Comparison of ENCODE assay signal across 10 mouse cellular contexts in the genomic region with DNA sequence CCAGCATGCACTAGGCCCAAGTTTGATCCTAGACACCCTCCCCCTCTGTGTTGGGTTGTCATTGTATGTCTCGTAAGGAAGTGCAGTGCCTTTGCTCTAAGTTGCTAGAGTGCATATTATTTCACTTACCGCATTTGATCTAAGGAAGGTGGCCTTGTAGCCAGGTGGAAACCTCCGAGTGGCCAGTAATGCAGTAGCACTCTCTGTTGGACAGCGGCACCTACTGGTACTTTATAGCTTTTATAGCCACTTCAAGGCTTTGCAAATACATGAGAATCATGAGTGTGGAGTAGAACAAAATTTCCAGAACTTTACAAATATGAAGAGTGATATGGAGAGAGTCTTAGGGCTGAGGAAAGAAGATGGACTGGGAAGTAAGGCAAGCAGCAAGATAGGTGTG. TPM values are rescaled to one million over a fixed set of nuclear protein-coding genes. Genes with fewer than 3 reads are reported as not detected.
DNase-seq lines count a peak whose midpoint lies in the region; ATAC-seq and TF ChIP-seq lines count a peak whose summit lies in the region.
"Had no signal": no experiment of that assay in that cellular context is flagged by ENCODE, and none has a peak within 500 bp of the region (broad histone marks: within the 10 kb centered on the region; RNA-seq: fewer than 3 reads in every experiment).

No protein-coding gene starts in this region.

- no peak overlapping the region for H3K4me3 ChIP-seq in gastrocnemius, adult 2 months
- H3K4me3 ChIP-seq in lung, adult 2 months (replicated peaks; ENCODE audit: extremely low read depth, low read depth, low read length), result no peak overlapping the region
- H3K4me3 ChIP-seq: liver, embryonic 15.5 days had no signal

- 57% methylated on average over 4 of the region's 4 CpGs for WGBS in lung, adult 2 months

- H3K27ac ChIP-seq in gastrocnemius, adult 2 months, result no peak overlapping the region
- H3K27ac ChIP-seq: liver, embryonic 15.5 days had no signal

- intact Hi-C loops in gastrocnemius, adult 2 months (cut with DNase I), result no loop called here

- no peak for ATAC-seq in erythroid progenitor cell, adult 5-6 weeks (replicated peaks; ENCODE audit: low FRiP score, poor library complexity, severe bottlenecking)

- TF ChIP-seq CTCF in gastrocnemius, adult 2 months (IDR thresholded peaks at IDR 0.05), result peak; percentile 51
- TF ChIP-seq CTCF in lung, adult 2 months (IDR thresholded peaks at IDR 0.05; ENCODE audit: insufficient read depth, low read length), result peak; percentile 50; the same call in 1 of the 2 replicates

- no peaks in the 10 kb centered on the region for H3K4me1 ChIP-seq in lung, adult 2 months (ENCODE audit: control insufficient read depth, insufficient read depth, low read length)
- H3K4me1 ChIP-seq: liver, embryonic 15.5 days had no signal

- TF ChIP-seq POLR2A in lung, adult 2 months (IDR thresholded peaks at IDR 0.05; ENCODE audit: borderline replicate concordance, extremely low read depth, low read depth, low read length), result no peak

- no peak for DNase-seq in gastrocnemius, adult 2 months
- DNase-seq in gastrocnemius, adult 8-10 months (ENCODE audit: low spot score in 2 of 2), result no peak
- DNase-seq in 416B (ENCODE audit: low read depth), result peak; percentile 26
- peak; percentile 61 for DNase-seq in embryo, embryonic 10.5 days (ENCODE audit: low spot score)
- no peak for DNase-seq in lung, adult 2 months
- DNase-seq in adrenal gland, adult 8-10 months, result no peak
- DNase-seq in gastrocnemius, postnatal 10 days, result no peak
- DNase-seq: right cerebral cortex, adult 18-20 months had no signal

RNA-seq across cellular contexts. Expression of gene Cbr4, which starts 11.5 kb away (rescaled TPM):
- total RNA-seq in gastrocnemius, adult 2 months (2021), result 10 to 100 TPM; 31.5 to 42.1 TPM
- 10 to 100 TPM; 29.5 to 38.0 (median 35.8) TPM for total RNA-seq in gastrocnemius, adult 8-10 months (2022)
- 3.6 and 5.6 TPM in 2 replicates for polyA plus RNA-seq in lung, adult 2 months (2012; rRNA removed)
- 4.3 and 5.9 TPM in 2 replicates for total RNA-seq in erythroid progenitor cell, adult 5-6 weeks (2015; ENCODE audit: low replicate concordance)
- total RNA-seq in erythroid progenitor cell, adult 5-6 weeks (2017; ENCODE audit: low replicate concordance), result 5.3 and 18.4 TPM in 2 replicates
- total RNA-seq in adrenal gland, adult 8-10 months (2022), result 10 to 100 TPM; 44.7 to 61.7 (median 50.0) TPM
- 10 to 100 TPM; 28.5 to 32.2 TPM for total RNA-seq in gastrocnemius, postnatal 10 days (2021)

Comparison
In these comparisons a context has a peak if more than half of its experiments do, and no peak if none do; other contexts are left out.
1. DNase-seq: peak in 416B (single experiment) and embryo, embryonic 10.5 days (single experiment); none in gastrocnemius, adult 2 months (single experiment), gastrocnemius, adult 8-10 months (0 of 2), lung, adult 2 months (single experiment), adrenal gland, adult 8-10 months (single experiment) and gastrocnemius, postnatal 10 days (single experiment).